Mouse (Mus musculus) forebrain, embryonic 11.5 days (tissue): Measurements from ENCODE around the gene Snx13. TPM values are rescaled to one million over a fixed set of nuclear protein-coding genes. Genes with fewer than 3 reads are reported as not detected.

Source experiments
- ATAC-seq: fragments of 200-750 bp; cut with Nextera tagmentation; replicated peaks from 2 replicates; pipeline ENCODE4 v1.8.0; 2017; ENCODE audit warnings: moderate TSS enrichment; ENCODE audit not compliant: low FRiP score
- DNase-seq: peaks from one replicate; pipeline ENCODE4 v3.0.0-alpha.2; 2017; ENCODE audit warnings: low spot score
- H3K27ac ChIP-seq: fragments of 300-500 bp; sonication (generic); 2 replicates; pipeline ENCODE4 v1.5.1; 2014; ENCODE audit warnings: low read depth, low read length
- H3K27me3 ChIP-seq: fragments of 300-500 bp; sonication (generic); 2 replicates; pipeline ENCODE4 v1.6.1; 2014; ENCODE audit warnings: mild to moderate bottlenecking, low read length, mixed read lengths; ENCODE audit not compliant: control insufficient read depth, insufficient read depth
- H3K36me3 ChIP-seq: fragments of 300-500 bp; sonication (generic); 2 replicates; pipeline ENCODE4 v1.6.1; 2014; ENCODE audit warnings: mild to moderate bottlenecking, low read length, moderate library complexity, mixed read lengths; ENCODE audit not compliant: control insufficient read depth, insufficient read depth
- H3K4me1 ChIP-seq: fragments of 300-500 bp; sonication (generic); replicated peaks from 2 replicates; pipeline ENCODE4 v1.6.1; 2014; ENCODE audit warnings: low read length, mixed read lengths; ENCODE audit not compliant: control insufficient read depth, insufficient read depth
- H3K4me2 ChIP-seq: fragments of 300-500 bp; sonication (generic); 2 replicates; pipeline ENCODE4 v1.6.1; 2014; ENCODE audit warnings: low read depth, mild to moderate bottlenecking, low read length, moderate library complexity, mixed read lengths; ENCODE audit not compliant: severe bottlenecking
- H3K4me3 ChIP-seq: fragments of 300-500 bp; sonication (generic); 2 replicates; pipeline ENCODE4 v1.5.1; 2014; ENCODE audit warnings: low read depth, low read length
- H3K9ac ChIP-seq: fragments of 300-500 bp; sonication (generic); 2 replicates; pipeline ENCODE4 v1.6.1; 2014; ENCODE audit warnings: low read length
- H3K9me3 ChIP-seq: fragments of 300-500 bp; sonication (generic); 2 replicates; pipeline ENCODE4 v1.6.1; 2016; ENCODE audit warnings: low read length, mixed read lengths; ENCODE audit not compliant: control insufficient read depth
- WGBS: fragments of 180-500 bp; shearing (Covaris S2); extraction: QIAGEN DNeasy Blood & Tissue Kit; methylation state at CpG from one replicate; pipeline ENCODE4 v1.1.7; 2014; 5-methylcytosine and 5-hydroxymethylcytosine counted together
- polyA plus RNA-seq: library from polyadenylated mRNA; unstranded; fragments of >200 nt; fragmentation: Nextera tagmentation; extraction: Ambion mirVana; gene quantifications from 2 replicates; pipeline ENCODE4 v1.2.1, GENCODE M21; 2014

Snx13 gene
- polyA plus RNA-seq, 1 experiment from 2014 or later, result 24.4 TPM

DNA sequence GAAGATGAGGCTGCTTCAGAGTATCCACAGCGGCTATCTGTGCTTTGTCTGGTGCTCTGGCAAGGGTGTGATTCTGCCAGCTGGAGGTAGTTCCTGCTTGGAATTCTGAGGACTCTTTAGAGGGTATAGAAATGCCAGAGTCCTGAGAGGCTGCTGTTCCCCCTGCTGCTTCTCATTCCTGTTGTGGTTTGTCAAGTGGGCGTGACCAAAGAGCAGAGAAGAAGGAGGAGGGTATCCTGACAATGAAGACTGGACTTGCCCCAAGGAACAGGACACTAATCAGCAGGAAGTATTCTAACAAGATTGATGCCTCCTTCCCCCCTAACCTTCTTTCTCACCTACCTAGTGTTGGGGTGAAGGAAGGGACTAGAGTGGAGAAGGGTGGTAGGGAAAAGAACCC is 33.0 kb upstream of the Snx13 start:
- Histone ChIP-seq H3K4me1 (no peaks in the 10 kb centered on the region), H3K36me3 (no peaks in the 10 kb centered on the region), H3K4me3 (no peak overlapping the region), H3K4me2 (no peak overlapping the region), H3K9me3 (no peaks in the 10 kb centered on the region), H3K27me3 (no peaks in the 10 kb centered on the region), H3K9ac (no peak overlapping the region), H3K27ac (no peak overlapping the region)
- 65% methylated on average over 2 of the region's 2 CpGs for WGBS
- ATAC-seq, result no peak
- DNase-seq, result no peak

DNA sequence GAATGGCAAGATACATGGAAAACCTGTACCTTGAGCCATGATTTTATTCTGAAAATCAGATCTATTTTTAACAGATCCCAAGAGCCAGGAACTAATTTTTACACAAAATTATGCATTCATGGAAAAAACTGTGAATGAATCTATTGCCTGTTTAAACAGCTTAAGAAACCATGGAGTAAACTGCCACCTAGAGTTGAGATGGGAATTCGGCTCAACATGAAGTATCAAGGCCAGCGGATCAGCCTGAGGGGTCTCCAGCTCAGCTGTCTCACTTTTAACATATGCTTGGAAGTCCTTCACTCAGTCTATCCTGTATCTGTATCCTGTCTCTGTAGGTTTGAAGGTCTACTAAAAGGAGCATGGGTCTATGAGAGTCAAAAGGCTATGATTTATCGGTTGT is 30.9 kb upstream of the Snx13 start:
- H3K27ac ChIP-seq, result no peak overlapping the region
- no peak overlapping the region for H3K4me3 ChIP-seq
- no peaks in the 10 kb centered on the region for H3K9me3 ChIP-seq
- H3K36me3 ChIP-seq, result no peaks in the 10 kb centered on the region
- ATAC-seq (no peak), DNase-seq (no peak)
- no peaks in the 10 kb centered on the region for H3K27me3 ChIP-seq
- H3K4me1 ChIP-seq, result no peaks in the 10 kb centered on the region
- H3K9ac ChIP-seq, result no peak overlapping the region
- WGBS, result 75% methylated on average over 3 of the region's 3 CpGs
- no peak overlapping the region for H3K4me2 ChIP-seq

DNA sequence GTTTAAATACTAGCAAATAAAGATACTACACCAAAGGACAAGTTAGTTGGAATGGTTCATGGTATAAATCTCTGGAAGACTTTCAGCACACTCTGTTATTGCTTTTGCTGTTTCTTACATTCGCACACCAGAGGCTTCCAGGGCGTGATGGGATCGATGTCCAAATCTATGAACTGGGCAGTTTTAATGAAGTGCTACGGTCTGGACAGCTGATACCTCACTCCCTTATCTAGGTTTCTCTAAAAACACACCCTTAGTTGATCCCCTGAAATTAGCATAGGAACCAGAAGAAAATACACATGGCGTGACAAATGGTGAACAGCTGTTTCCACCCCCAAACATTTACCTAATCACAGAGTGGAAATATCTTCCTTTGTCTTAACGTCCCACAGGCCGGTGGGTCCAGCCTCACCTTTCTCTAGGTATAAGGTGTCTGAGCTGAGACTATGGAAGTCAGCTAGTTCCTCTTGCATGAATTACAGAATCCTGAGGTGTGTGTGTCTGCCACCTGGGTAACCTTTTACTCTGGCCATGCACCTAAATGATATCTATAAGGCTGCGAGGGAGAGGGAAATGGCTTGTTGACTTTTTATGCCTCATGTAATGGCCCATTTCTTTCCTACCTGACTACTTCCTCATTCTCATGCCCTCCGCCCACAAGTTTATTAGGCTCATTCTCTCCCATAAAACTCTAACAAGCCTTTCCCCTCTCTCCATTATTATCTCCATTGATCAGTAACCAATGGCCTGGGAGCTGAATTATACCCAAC is 30.3 kb upstream of the Snx13 start:
- Histone ChIP-seq H3K9me3 (no peaks in the 10 kb centered on the region), H3K36me3 (no peaks in the 10 kb centered on the region)
- ATAC-seq, result no peak

DNA sequence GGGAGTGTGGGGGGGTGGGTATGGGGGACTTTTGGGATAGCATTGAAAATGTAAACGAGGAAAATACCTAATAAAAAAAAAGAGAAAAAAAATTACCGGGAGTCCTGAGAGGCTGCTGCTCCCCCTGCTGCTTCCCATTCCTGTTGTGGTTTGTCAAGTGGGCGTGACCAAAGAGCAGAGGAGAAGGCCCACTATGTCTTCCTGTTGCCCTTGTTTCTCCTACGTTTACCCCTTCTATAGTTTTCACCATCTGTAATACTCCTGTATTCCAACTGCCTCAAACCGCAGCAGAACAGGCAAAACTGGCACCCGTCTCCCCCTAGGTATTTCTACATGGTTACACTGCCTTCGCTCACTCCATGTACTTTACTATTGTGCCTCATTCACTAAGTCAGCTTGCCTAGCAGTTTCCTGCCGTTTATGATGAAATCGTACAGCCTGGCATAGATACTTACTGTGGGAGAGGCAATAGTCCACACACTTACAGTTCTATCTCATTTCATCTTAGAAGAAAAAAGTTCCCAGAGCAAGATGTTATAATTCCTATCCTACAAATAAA is 28.2 kb upstream of the Snx13 start:
- Histone ChIP-seq H3K9me3 (no peaks in the 10 kb centered on the region), H3K4me2 (no peak overlapping the region), H3K27me3 (no peaks in the 10 kb centered on the region), H3K27ac (no peak overlapping the region), H3K4me1 (no peaks in the 10 kb centered on the region), H3K4me3 (no peak overlapping the region), H3K36me3 (no peaks in the 10 kb centered on the region), H3K9ac (no peak overlapping the region)
- 86% methylated on average over 9 of the region's 9 CpGs for WGBS
- DNase-seq (no peak), ATAC-seq (no peak)

More for the DNA sequence above, 30.3 kb upstream of the Snx13 start:
- Histone ChIP-seq H3K27me3 (no peaks in the 10 kb centered on the region), H3K4me3 (no peak overlapping the region), H3K9ac (no peak overlapping the region), H3K4me1 (no peaks in the 10 kb centered on the region), H3K27ac (no peak overlapping the region), H3K4me2 (no peak overlapping the region)
- DNase-seq, result no peak
- 91% methylated on average over 9 of the region's 9 CpGs for WGBS

DNA sequence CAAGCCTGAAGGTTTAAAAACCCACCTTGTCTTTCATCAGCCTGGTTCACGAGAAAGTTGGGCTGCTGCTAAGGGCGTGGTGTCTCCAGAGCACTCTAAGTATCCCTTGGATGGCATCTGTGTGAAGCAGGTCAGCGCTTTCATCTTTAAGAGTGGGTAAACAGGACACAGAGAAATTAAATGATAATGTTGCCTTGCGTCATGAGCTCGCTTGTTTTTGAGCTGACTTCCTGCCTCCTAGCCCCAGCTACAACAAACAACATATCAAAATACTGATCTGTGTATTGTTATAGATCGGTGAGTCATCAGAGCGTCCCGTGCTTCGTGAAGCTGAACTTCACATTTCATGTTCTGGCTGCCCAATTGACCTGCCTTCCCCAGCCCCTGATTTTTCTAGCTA is 25.7 kb upstream of the Snx13 start:
- no peaks in the 10 kb centered on the region for H3K27me3 ChIP-seq
- no peak overlapping the region for H3K4me3 ChIP-seq
- ATAC-seq (no peak), DNase-seq (no peak)
- no peaks in the 10 kb centered on the region for H3K9me3 ChIP-seq
- no peaks in the 10 kb centered on the region for H3K4me1 ChIP-seq
- no peak overlapping the region for H3K9ac ChIP-seq
- H3K36me3 ChIP-seq, result no peaks in the 10 kb centered on the region
- WGBS, result 86% methylated on average over 9 of the region's 9 CpGs
- no peak overlapping the region for H3K27ac ChIP-seq
- H3K4me2 ChIP-seq, result no peak overlapping the region

DNA sequence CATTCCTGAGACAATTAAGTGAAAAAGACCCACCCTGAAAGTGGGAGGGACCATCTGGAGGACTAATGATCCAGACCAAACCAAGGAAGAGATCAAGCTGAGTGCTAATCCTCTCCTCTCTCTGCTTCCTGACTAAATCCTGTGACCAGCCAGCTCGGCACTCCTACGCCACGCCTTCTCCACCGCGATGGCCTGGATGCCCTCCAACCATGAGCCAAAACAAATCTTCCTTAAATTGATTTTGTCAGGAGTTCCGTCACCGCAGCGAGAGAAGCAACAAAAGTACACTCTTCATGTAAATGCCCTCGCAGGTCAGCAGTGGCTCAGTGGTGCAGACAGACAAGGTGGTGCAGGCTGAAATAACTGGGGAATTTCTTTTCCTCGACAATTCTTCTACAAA is 24.9 kb upstream of the Snx13 start:
- DNase-seq (no peak), ATAC-seq (no peak)
- Histone ChIP-seq H3K9me3 (no peaks in the 10 kb centered on the region), H3K36me3 (no peaks in the 10 kb centered on the region), H3K9ac (no peak overlapping the region), H3K27me3 (no peaks in the 10 kb centered on the region), H3K4me1 (no peaks in the 10 kb centered on the region), H3K27ac (no peak overlapping the region), H3K4me3 (no peak overlapping the region), H3K4me2 (no peak overlapping the region)
- WGBS, result 55% methylated on average over 10 of the region's 10 CpGs

DNA sequence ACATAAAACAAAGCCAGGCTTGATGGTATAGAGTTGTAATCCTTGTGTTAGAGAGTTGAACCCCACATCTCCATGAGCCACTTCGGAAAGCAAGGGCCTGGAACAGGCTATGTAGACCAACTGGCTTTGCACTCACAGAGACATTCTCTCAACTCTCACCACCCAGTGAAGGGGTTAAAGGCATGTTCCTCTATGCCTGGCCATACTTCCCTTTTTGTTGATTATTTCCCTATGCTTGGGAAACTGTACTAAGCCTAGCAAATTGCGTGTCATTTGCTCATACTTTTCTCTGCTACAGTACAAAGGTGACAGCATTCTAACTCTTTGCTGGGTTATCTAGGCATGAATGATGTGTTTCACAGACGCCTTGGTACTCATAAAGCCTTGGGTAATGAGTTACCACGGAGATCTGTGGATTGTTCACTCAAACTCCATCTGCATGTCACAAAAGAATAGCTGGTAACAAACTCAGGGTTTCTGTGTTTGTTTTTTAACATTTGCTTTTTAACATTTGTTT is 21.0 kb upstream of the Snx13 start:
- ATAC-seq (no peak), DNase-seq (no peak)
- 69% methylated on average over 4 of the region's 4 CpGs for WGBS
- H3K9ac ChIP-seq, result no peak overlapping the region
- no peak overlapping the region for H3K27ac ChIP-seq
- H3K9me3 ChIP-seq, result no peaks in the 10 kb centered on the region
- no peaks in the 10 kb centered on the region for H3K27me3 ChIP-seq
- H3K4me2 ChIP-seq, result no peak overlapping the region
- H3K36me3 ChIP-seq, result no peaks in the 10 kb centered on the region
- H3K4me1 ChIP-seq, result no peaks in the 10 kb centered on the region
- H3K4me3 ChIP-seq, result no peak overlapping the region

DNA sequence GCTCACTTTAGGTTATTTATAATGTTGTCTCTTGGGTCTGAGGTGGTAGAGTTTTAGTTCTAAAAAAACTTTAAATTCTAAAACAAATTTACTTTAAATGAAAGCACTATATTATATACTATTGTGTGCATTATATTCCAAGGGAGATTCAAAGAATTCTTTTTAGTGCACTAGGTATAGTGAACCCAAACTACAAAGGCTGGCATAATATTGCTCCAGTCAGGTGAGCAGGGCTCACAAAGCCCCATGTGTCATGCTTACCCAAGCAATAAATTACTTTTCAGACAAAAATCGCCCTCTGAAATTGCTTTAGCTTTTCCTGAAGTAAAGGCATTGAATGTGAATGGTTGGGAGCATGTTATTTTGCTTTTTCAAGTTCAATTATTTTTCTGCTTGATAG is 19.5 kb upstream of the Snx13 start:
- Histone ChIP-seq H3K4me2 (no peak overlapping the region), H3K4me1 (no peaks in the 10 kb centered on the region), H3K36me3 (no peaks in the 10 kb centered on the region), H3K9me3 (no peaks in the 10 kb centered on the region), H3K27ac (no peak overlapping the region), H3K4me3 (no peak overlapping the region), H3K9ac (no peak overlapping the region), H3K27me3 (no peaks in the 10 kb centered on the region)
- WGBS, result 47% methylated on average over 1 of the region's 1 CpGs
- no peak for ATAC-seq
- DNase-seq, result no peak
